Mouse (Mus musculus): ENCODE measurements at regions not wholly inside any gene's neighbourhood (a gene's known extent, or its start where the extent isn't known, plus 50 kb on each side); places are given as distances from the start of the nearest gene placed in this dataset.

DNA sequence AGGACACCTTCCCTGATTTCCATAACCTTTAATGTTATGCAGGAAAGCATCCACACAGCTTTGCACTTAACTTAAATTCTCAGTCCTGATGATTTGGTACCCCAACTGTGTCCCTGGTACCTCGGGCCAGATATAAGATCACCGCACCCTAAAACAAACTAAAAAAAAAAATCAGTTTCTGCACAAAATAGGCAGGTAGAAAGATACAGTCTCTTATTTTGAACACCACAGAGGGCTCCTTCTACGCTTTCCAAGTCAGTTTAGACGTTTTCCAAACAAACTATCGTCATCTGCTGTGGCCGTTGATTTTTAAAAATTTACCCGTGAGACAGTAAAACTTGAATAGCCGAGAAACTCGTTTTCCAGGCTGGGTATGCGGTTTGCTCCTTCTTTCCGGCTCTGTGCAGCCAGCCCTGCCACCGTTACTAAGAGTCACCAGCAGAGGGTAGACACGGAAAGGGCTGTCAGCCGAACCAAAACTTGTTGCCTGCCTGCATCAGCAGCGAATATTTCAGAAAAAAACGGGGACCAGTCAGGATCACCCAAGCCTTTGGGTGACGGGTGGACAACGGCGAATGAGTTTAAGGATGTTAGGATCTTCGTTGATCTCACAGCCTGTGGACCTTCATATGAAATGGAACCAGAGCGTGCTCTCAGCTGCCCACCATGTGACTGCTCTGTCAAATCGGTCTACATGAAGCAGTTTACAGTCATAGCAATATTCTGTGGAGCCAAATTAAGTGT, 74.4 kb upstream of the Gpc5 start:
- TF ChIP-seq CTCF (IDR thresholded peaks at IDR 0.05; ENCODE audit: borderline replicate concordance, extremely low read depth, insufficient read depth, insufficient read length) (peak; percentile 83), POLR2A (IDR thresholded peaks at IDR 0.05; ENCODE audit: borderline replicate concordance, extremely low read depth, insufficient read depth, insufficient read length, poor library complexity, severe bottlenecking) (no peak)
- peak; percentile 81 for DNase-seq (ENCODE audit: low read depth)

DNA sequence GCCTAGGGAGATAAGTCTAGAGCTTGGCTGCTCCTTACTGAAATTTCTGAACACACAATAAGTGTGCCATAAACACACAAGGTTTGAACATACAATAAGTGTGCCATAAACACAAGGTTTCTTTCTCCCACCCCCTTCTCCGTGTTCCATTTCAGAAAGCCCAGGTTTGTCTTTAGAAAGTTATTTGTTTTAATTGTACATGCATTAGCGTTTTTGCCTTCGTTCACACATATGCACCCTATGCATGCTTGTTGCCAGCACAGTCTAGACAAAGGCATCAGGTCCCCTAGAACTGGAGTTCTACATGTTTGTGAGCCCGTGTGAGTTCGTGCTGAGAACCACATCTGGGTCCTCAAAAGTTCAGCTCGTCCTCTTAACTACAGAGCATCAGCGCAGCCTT, 64.0 kb upstream of the Gpc5 start:
- TF ChIP-seq POLR2A (IDR thresholded peaks at IDR 0.05; ENCODE audit: borderline replicate concordance, extremely low read depth, insufficient read depth, insufficient read length, poor library complexity, severe bottlenecking): no peak
- no peak for TF ChIP-seq CTCF (IDR thresholded peaks at IDR 0.05; ENCODE audit: borderline replicate concordance, extremely low read depth, insufficient read depth, insufficient read length)
- DNase-seq (ENCODE audit: low read depth): no peak

DNA sequence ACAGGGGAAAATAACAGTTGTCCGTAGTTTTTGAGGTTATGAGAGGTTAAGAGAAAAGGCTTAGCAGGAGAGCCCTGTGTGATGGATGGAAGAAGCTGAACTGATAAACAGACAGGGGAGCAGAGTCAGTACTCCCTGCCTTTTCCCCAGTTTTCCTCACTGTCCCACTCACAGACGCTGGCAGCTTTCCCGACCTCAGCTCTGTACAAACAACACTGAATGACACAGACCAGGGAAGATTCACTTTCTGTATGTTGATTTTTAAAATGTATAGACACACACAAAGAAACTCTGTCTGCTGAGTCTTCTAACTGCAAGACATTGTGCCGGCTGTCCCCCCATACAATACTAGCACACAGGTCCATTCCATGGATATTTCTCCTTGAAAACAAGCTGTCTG, 60.3 kb upstream of the Gpc5 start:
- TF ChIP-seq POLR2A (IDR thresholded peaks at IDR 0.05; ENCODE audit: borderline replicate concordance, extremely low read depth, insufficient read depth, insufficient read length, poor library complexity, severe bottlenecking): no peak
- no peak for TF ChIP-seq CTCF (IDR thresholded peaks at IDR 0.05; ENCODE audit: borderline replicate concordance, extremely low read depth, insufficient read depth, insufficient read length)
- DNase-seq (ENCODE audit: low read depth): no peak

DNA sequence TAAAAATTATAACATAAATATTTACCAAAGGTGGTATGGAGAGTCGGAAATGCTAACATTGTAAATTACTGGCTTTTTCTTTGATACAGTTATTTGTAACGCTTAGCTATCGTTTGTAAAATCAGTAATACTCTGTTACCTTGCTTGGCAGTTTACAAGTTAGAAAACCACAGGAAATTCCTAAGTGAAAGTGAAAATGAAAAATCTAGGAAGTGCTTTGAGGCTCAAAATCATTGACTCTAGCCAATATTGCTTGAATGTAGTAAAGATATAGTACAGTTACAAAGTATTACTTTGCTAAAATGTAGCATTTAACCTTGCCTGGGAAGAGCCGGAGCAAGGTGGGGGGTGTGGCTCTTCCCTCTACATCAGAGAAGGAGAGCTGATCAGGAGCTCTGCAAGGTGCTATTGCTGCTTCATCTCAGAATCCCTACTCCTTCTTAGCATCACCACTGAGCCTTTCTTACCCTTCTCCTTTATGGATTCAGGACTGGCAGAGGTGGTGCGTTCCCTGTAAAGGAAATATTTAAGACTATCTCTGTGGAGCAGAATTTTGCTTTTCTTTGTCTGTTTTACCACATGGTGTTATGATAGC, 58.5 kb upstream of the Gpc5 start:
- TF ChIP-seq CTCF (IDR thresholded peaks at IDR 0.05; ENCODE audit: borderline replicate concordance, extremely low read depth, insufficient read depth, insufficient read length) (no peak), POLR2A (IDR thresholded peaks at IDR 0.05; ENCODE audit: borderline replicate concordance, extremely low read depth, insufficient read depth, insufficient read length, poor library complexity, severe bottlenecking) (no peak)
- DNase-seq (ENCODE audit: low read depth): no peak

DNA sequence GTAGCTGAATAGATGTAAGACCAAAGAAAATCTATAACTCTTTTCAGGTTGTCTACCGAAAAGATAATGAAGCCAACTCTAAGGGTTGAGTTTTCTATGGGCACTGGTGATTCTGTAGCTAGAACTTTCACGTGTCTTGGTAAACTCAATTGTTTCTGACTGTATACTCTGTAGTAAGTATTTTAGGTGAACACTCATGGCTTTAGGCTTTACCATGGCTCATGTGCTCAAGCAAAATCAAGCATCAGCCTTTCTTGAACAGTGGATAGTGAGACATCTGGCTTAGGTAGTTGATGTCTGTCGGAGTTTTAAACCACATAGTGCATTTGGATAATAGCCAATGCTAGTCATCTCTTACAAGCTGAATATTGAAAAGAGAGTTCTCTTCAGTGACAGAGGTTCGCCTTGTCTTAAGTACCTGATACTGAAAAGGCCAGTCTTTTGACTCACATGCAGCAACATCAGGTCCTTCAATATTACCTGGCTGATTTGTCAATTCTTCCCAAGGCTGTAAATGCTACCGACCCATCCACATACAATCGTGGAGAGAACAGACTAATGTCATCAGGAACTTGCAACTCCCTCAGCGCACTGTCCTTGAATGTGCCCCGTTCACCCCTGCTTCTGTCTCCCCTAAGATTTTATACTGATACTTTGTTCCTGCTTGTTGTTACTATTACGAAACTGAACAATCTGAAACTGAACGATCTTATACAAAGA, 57.1 kb upstream of the Gpc5 start:
- TF ChIP-seq POLR2A (IDR thresholded peaks at IDR 0.05; ENCODE audit: borderline replicate concordance, extremely low read depth, insufficient read depth, insufficient read length, poor library complexity, severe bottlenecking): no peak
- DNase-seq (ENCODE audit: low read depth): no peak

DNA sequence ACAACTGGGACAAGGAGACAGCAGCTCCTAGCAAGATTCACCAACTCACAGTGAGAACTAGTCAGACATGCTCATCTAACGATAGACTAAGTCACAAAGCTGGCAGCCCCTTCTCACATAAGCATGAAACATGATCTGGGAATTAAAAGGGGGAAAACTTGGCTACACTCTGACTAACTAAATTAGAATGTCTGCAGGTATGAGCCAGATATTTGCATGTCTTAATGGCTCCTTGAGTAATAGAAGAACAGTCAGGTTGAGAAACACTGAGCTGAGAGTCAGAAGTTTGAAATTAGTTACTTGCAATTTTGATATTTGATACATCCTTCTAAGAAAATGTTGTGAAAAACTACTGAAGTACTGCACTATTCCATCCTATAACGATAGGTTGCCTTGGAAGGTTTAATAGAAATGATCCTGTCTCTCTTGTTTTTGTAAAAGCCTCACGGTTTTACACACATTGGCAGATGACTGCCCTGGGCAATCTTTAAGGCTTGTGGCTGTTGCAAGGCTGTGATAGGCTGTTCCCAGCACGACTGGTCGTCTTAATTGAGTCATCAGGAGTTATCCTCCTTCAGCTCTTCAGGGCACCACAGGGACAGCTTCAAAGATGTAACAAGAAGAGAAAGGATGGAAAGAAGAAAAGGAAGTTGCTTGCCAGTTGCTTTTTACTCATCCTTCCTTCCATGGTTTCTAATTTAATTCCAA, 54.8 kb upstream of the Gpc5 start:
- TF ChIP-seq POLR2A (IDR thresholded peaks at IDR 0.05; ENCODE audit: borderline replicate concordance, extremely low read depth, insufficient read depth, insufficient read length, poor library complexity, severe bottlenecking) (no peak), CTCF (IDR thresholded peaks at IDR 0.05; ENCODE audit: borderline replicate concordance, extremely low read depth, insufficient read depth, insufficient read length) (no peak)
- no peak for DNase-seq (ENCODE audit: low read depth)

DNA sequence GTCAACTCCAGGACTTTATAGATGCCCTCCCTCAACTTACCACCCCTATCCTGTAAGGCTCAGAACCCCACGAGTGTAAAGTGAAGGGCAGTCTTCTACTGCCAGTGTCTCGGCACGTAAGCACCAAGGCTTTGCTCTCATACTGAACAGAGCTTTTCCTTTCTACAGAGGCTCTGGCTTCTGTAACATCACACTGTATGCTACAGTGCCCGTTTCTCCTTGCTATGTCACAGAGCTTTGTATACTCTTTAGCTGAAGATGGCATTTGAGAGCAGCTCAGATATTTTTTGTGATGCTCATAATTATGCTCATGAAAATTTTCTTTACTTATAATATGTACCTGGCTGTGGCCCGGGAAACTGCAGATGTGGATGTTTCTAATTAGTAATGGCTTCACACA, 53.2 kb upstream of the Gpc5 start:
- TF ChIP-seq POLR2A (IDR thresholded peaks at IDR 0.05; ENCODE audit: borderline replicate concordance, extremely low read depth, insufficient read depth, insufficient read length, poor library complexity, severe bottlenecking) (no peak), CTCF (IDR thresholded peaks at IDR 0.05; ENCODE audit: borderline replicate concordance, extremely low read depth, insufficient read depth, insufficient read length) (no peak)
- no peak for DNase-seq (ENCODE audit: low read depth)

DNA sequence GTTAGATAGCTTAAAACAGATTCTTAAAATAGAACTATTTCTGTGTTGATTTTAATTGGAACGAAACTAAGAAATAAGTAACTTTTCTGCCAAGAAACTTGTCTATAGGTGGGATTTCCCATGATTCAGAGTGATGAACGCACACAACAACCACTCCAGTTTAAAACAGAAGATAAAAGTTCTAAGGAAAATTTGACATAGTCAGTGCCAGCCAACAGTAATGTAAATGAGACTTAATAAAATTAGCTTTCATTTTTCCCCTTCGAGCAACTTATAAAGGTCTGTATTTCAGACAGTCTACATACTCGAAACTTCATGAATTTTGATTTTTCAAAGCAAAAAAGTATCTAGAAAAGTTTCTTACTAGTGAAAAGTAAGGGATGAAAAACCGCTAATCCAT, 52.5 kb upstream of the Gpc5 start:
- TF ChIP-seq CTCF (IDR thresholded peaks at IDR 0.05; ENCODE audit: borderline replicate concordance, extremely low read depth, insufficient read depth, insufficient read length) (no peak), POLR2A (IDR thresholded peaks at IDR 0.05; ENCODE audit: borderline replicate concordance, extremely low read depth, insufficient read depth, insufficient read length, poor library complexity, severe bottlenecking) (no peak)
- no peak for DNase-seq (ENCODE audit: low read depth)

DNA sequence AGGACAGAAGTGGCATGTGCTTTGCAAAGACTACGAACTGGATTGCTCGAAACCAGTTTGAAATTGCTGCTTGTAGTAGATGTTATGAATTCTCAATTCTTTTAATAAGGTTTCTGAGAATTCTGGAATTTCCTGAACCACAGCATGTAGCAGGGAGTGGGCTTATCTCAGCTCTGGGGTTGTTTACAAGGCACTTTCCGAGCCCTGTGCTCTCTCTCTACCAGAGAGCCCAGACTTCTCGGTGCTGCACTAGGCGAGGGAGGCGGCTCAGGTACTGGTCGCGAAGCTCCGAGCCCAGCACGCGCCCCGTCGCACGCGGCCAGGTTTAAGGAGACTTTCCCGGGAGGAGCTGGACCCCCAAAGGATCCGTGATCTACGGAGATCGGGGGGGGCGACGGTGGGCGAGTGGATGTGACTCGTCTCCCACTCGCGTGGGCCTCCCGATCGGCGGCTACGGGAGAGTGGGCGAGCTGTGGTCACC, 51.9 kb upstream of the Gpc5 start:
- no peak for TF ChIP-seq POLR2A (IDR thresholded peaks at IDR 0.05; ENCODE audit: borderline replicate concordance, extremely low read depth, insufficient read depth, insufficient read length, poor library complexity, severe bottlenecking)
- TF ChIP-seq CTCF (IDR thresholded peaks at IDR 0.05; ENCODE audit: borderline replicate concordance, extremely low read depth, insufficient read depth, insufficient read length): no peak
- peak; percentile 72 for DNase-seq (ENCODE audit: low read depth)

DNA sequence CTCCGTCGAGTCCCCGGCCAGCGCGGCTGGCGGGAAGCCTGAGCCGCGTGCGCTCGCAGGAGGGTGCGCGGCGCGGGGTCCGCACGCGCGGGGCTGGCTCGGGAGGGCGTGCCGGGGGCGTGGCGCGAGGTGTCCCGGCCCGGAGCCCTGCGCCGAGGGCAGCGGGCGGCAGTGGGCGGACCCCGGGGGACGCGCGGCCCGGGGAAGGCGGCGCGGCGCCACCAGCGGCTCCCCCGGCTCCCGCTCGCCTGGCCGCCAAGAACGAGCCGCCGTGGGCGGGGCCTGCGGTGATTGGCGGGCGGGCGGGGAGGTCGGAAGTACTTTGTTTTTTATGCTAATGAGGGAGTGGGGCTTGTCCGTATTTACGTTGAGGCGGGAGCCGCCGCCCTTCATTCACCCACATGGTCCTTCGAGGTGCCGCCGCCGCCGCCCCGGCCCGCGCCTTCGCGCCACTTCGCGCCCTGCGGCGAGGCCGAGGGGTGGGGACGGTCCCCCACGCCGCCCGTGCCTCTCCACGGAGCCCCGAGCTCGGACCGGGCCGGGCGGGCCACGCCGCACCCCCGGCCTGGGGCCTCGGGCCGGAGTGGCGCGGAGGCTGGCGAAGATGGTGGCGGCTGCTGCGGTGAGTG, 51.3 kb upstream of the Gpc5 start:
- DNase-seq (ENCODE audit: low read depth): peak; percentile 97
- TF ChIP-seq CTCF (IDR thresholded peaks at IDR 0.05; ENCODE audit: borderline replicate concordance, extremely low read depth, insufficient read depth, insufficient read length) (no peak), POLR2A (IDR thresholded peaks at IDR 0.05; ENCODE audit: borderline replicate concordance, extremely low read depth, insufficient read depth, insufficient read length, poor library complexity, severe bottlenecking) (peak; percentile 85)

Data from brain, embryonic 14.5 days (tissue).